Mouse (Mus musculus): ENCODE measurements around the gene Fbxl7. TPM values are rescaled to one million over a fixed set of nuclear protein-coding genes. Genes with fewer than 3 reads are reported as not detected.

Gene Fbxl7
- total and polyA plus RNA-seq, 3 experiments = not detected

GRCm38 (mm10) chr15:26579947-26580709 is 315.3 kb downstream of the Fbxl7 start:
- H3K9me3 ChIP-seq (replicated peaks; ENCODE audit: low read length) = no peaks in the 10 kb centered on the region
- no peaks in the 10 kb centered on the region for H3K27me3 ChIP-seq (replicated peaks)
- dilution Hi-C loops (cut with MboI; ENCODE audit: extremely low pct_ligation_motif_present, extremely low pct_unique_long_range_greater_than_20kb, low sequenced_read_pairs) = no loop called here
- no peak overlapping the region for H3K27ac ChIP-seq (ENCODE audit: insufficient read depth, low read depth)
- in situ Hi-C loops (cut with MboI; ENCODE audit: low pct_ligation_motif_present, low pct_unique_long_range_greater_than_20kb, low sequenced_read_pairs) = no loop called here
- no peak overlapping the region for H3K4me3 ChIP-seq (replicated peaks in 1 of 3; ENCODE audit: low read depth in 2 of 3, low read length in 2 of 3, poor library complexity in 1 of 3)
- H3K36me3 ChIP-seq (replicated peaks in 1 of 2; ENCODE audit: control insufficient read depth in 1 of 2, insufficient read depth in 1 of 2, low read length in 1 of 2) = no peaks in the 10 kb centered on the region
- TF ChIP-seq GABPA (IDR thresholded peaks at IDR 0.05; ENCODE audit: insufficient replicate concordance, low read depth, low read length) (no peak), PAX5 (IDR thresholded peaks at IDR 0.05; ENCODE audit: low read length) (no peak)
- no peak for DNase-seq (ENCODE audit: extremely low read depth)
- no peak overlapping the region for H3K9ac ChIP-seq (ENCODE audit: insufficient read depth, low read depth)
- no peak overlapping the region for H3K4me2 ChIP-seq (ENCODE audit: insufficient read depth, low read depth, poor library complexity, severe bottlenecking)
- H3K4me1 ChIP-seq (ENCODE audit: control insufficient read depth in 1 of 2, insufficient read depth in 2 of 2) = no peaks in the 10 kb centered on the region
- no peaks in the 10 kb centered on the region for H3K79me2 ChIP-seq (replicated peaks; ENCODE audit: control insufficient read depth, extremely low read depth, insufficient read depth, poor library complexity, severe bottlenecking)

- Histone ChIP-seq H3K27ac (ENCODE audit: insufficient read depth, low read depth) (no peak overlapping the region), H3K36me3 (replicated peaks in 1 of 2; ENCODE audit: control insufficient read depth in 1 of 2, insufficient read depth in 1 of 2, low read length in 1 of 2) (no peaks in the 10 kb centered on the region), H3K4me1 (ENCODE audit: control insufficient read depth in 1 of 2, insufficient read depth in 2 of 2) (no peaks in the 10 kb centered on the region), H3K79me2 (replicated peaks; ENCODE audit: control insufficient read depth, extremely low read depth, insufficient read depth, poor library complexity, severe bottlenecking) (no peaks in the 10 kb centered on the region), H3K9ac (ENCODE audit: insufficient read depth, low read depth) (no peak overlapping the region), H3K27me3 (replicated peaks) (no peaks in the 10 kb centered on the region), H3K4me3 (replicated peaks in 1 of 3; ENCODE audit: low read depth in 2 of 3, low read length in 2 of 3, poor library complexity in 1 of 3) (no peak overlapping the region), H3K9me3 (replicated peaks; ENCODE audit: low read length) (no peaks in the 10 kb centered on the region), H3K4me2 (ENCODE audit: insufficient read depth, low read depth, poor library complexity, severe bottlenecking) (no peak overlapping the region)
- in situ Hi-C loops (cut with MboI; ENCODE audit: low pct_ligation_motif_present, low pct_unique_long_range_greater_than_20kb, low sequenced_read_pairs) (no loop called here), dilution Hi-C loops (cut with MboI; ENCODE audit: extremely low pct_ligation_motif_present, extremely low pct_unique_long_range_greater_than_20kb, low sequenced_read_pairs) (no loop called here)
- DNase-seq (ENCODE audit: extremely low read depth) = no peak
- TF ChIP-seq ZNF384 (IDR thresholded peaks at IDR 0.05; ENCODE audit: low read depth, low read length) (no peak), MAFK (IDR thresholded peaks at IDR 0.05; ENCODE audit: insufficient replicate concordance, low read length) (no peak), MEF2A (IDR thresholded peaks at IDR 0.05; ENCODE audit: borderline replicate concordance, low read depth, low read length) (no peak), KAT2A (IDR thresholded peaks at IDR 0.05; ENCODE audit: insufficient replicate concordance, low read length) (no peak), ZMIZ1 (IDR thresholded peaks at IDR 0.05; ENCODE audit: low read depth, low read length) (no peak), MAZ (IDR thresholded peaks at IDR 0.05; ENCODE audit: low read depth, low read length) (no peak), MYC (IDR thresholded peaks at IDR 0.05; ENCODE audit: low read depth, low read length) (no peak), GABPA (IDR thresholded peaks at IDR 0.05; ENCODE audit: insufficient replicate concordance, low read depth, low read length) (no peak), NELFE (IDR thresholded peaks at IDR 0.05; ENCODE audit: low read depth, low read length) (no peak)
Measured at GRCm38 (mm10) chr15:26578500-26578899, 316.9 kb downstream of the Fbxl7 start.

- H3K79me2 ChIP-seq (replicated peaks; ENCODE audit: control insufficient read depth, extremely low read depth, insufficient read depth, poor library complexity, severe bottlenecking) = no peaks in the 10 kb centered on the region
- H3K4me3 ChIP-seq (replicated peaks in 1 of 3; ENCODE audit: low read depth in 2 of 3, low read length in 2 of 3, poor library complexity in 1 of 3) = no peak overlapping the region
- H3K27me3 ChIP-seq (replicated peaks) = no peaks in the 10 kb centered on the region
- H3K27ac ChIP-seq (ENCODE audit: insufficient read depth, low read depth) = no peak overlapping the region
- H3K36me3 ChIP-seq (replicated peaks in 1 of 2; ENCODE audit: control insufficient read depth in 1 of 2, insufficient read depth in 1 of 2, low read length in 1 of 2) = no peaks in the 10 kb centered on the region
- DNase-seq (ENCODE audit: extremely low read depth) = no peak
- H3K9me3 ChIP-seq (replicated peaks; ENCODE audit: low read length) = no peaks in the 10 kb centered on the region
- TF ChIP-seq CHD2 (IDR thresholded peaks at IDR 0.05; ENCODE audit: low read length) (no peak), HCFC1 (IDR thresholded peaks at IDR 0.05; ENCODE audit: low read depth, low read length) (no peak), POLR2AphosphoS2 (IDR thresholded peaks at IDR 0.05; ENCODE audit: low read depth, low read length) (no peak), JUN (IDR thresholded peaks at IDR 0.05; ENCODE audit: insufficient read depth, low read depth, low read length) (no peak)
- in situ Hi-C loops (cut with MboI; ENCODE audit: low pct_ligation_motif_present, low pct_unique_long_range_greater_than_20kb, low sequenced_read_pairs) = no loop called here
- H3K4me1 ChIP-seq (ENCODE audit: control insufficient read depth in 1 of 2, insufficient read depth in 2 of 2) = no peaks in the 10 kb centered on the region
- dilution Hi-C loops (cut with MboI; ENCODE audit: extremely low pct_ligation_motif_present, extremely low pct_unique_long_range_greater_than_20kb, low sequenced_read_pairs) = no loop called here
- no peak overlapping the region for H3K4me2 ChIP-seq (ENCODE audit: insufficient read depth, low read depth, poor library complexity, severe bottlenecking)
- no peak overlapping the region for H3K9ac ChIP-seq (ENCODE audit: insufficient read depth, low read depth)
Measured at GRCm38 (mm10) chr15:26566076-26566475, 329.3 kb downstream of the Fbxl7 start.

Data from CH12.LX (cell line).